Mouse (Mus musculus) heart, postnatal 36 days (tissue): ENCODE measurements around the gene Slco3a1. TPM values are rescaled to one million over a fixed set of nuclear protein-coding genes. Genes with fewer than 3 reads are reported as not detected.

ENCODE experiments used
- DNase-seq, 2 experiments: peaks; one replicate each; pipeline ENCODE4 v3.0.0; 2021 to 2022
- intact Hi-C: fragments of 180-260 bp; cut with DNase I; formaldehyde crosslinking; loops from one replicate; pipeline ENCODE4 v1.15.1; 2025
- total RNA-seq, 2 experiments: library from RNA; stranded (reverse); gene quantifications; 2 replicates each; pipeline ENCODE4 v1.2.3; 2021

Slco3a1 gene
- total RNA-seq, 2 experiments from 2014 or later, result 105 to 116 TPM

- intact Hi-C loops, result no loop called here
- no peak for DNase-seq
These were observed 224.3 kb downstream of the Slco3a1 start for GRCm38 (mm10) chr7:74330117-74330857.

GRCm38 (mm10) chr7:74329004-74329403, 225.6 kb downstream of the Slco3a1 start:
- intact Hi-C loops, result no loop called here

GRCm38 (mm10) chr7:74327716-74328115, 226.9 kb downstream of the Slco3a1 start:
- intact Hi-C loops, result no loop called here
- no peak for DNase-seq

More at GRCm38 (mm10) chr7:74329004-74329403, 225.6 kb downstream of the Slco3a1 start:
- no peak for DNase-seq

- no peak for DNase-seq
- intact Hi-C loops, result no loop called here
These were observed 229.5 kb downstream of the Slco3a1 start for GRCm38 (mm10) chr7:74325052-74325451.

GRCm38 (mm10) chr7:74323683-74324082, 230.9 kb downstream of the Slco3a1 start:
- DNase-seq, result peak; percentile 10 to 22
- intact Hi-C loops, result no loop called here

GRCm38 (mm10) chr7:74323194-74323593, 231.4 kb downstream of the Slco3a1 start:
- intact Hi-C loops, result no loop called here
- no peak for DNase-seq

- DNase-seq, result no peak
- intact Hi-C loops, result no loop called here
These were observed 233.9 kb downstream of the Slco3a1 start for GRCm38 (mm10) chr7:74320635-74321034.

GRCm38 (mm10) chr7:74315836-74316435, 238.6 kb downstream of the Slco3a1 start:
- DNase-seq, result peak in 1 of 2 experiments; percentile 9
- intact Hi-C loops, result no loop called here

GRCm38 (mm10) chr7:74314276-74314675, 240.3 kb downstream of the Slco3a1 start:
- intact Hi-C loops, result no loop called here
- DNase-seq, result no peak

- DNase-seq, result no peak
- intact Hi-C loops, result no loop called here
These were observed 241.1 kb downstream of the Slco3a1 start for GRCm38 (mm10) chr7:74313279-74314105.

- intact Hi-C loops, result no loop called here
- DNase-seq, result no peak
These were observed 243.0 kb downstream of the Slco3a1 start for GRCm38 (mm10) chr7:74311536-74311935.

GRCm38 (mm10) chr7:74303611-74304300, 250.8 kb downstream of the Slco3a1 start:
- DNase-seq, result no peak
- intact Hi-C loops, result no loop called here

GRCm38 (mm10) chr7:74303081-74303480, 251.5 kb downstream of the Slco3a1 start:
- intact Hi-C loops, result no loop called here
- DNase-seq, result no peak

- no peak for DNase-seq
- intact Hi-C loops, result no loop called here
These were observed 268.0 kb downstream of the Slco3a1 start for GRCm38 (mm10) chr7:74286531-74286930.

GRCm38 (mm10) chr7:74280371-74280770, 274.2 kb downstream of the Slco3a1 start:
- no peak for DNase-seq
- intact Hi-C loops, result no loop called here

- intact Hi-C loops, result loop anchor here (10.0 kb wide), 1 partner anchor 65 kb away; no protein-coding TSS in a partner anchor
- no peak for DNase-seq
These were observed 275.2 kb downstream of the Slco3a1 start for GRCm38 (mm10) chr7:74279356-74279755.

- intact Hi-C loops, result loop anchor here (10.0 kb wide), 1 partner anchor 75 kb away; no protein-coding TSS in a partner anchor
These were observed 284.5 kb downstream of the Slco3a1 start for GRCm38 (mm10) chr7:74270089-74270394.

GRCm38 (mm10) chr7:74269283-74270088, 285.1 kb downstream of the Slco3a1 start:
- intact Hi-C loops, result loop anchor here (10.0 kb wide), 1 partner anchor 75 kb away; no protein-coding TSS in a partner anchor
- DNase-seq, result no peak

More at GRCm38 (mm10) chr7:74270089-74270394, 284.5 kb downstream of the Slco3a1 start:
- DNase-seq, result no peak

GRCm38 (mm10) chr7:74266511-74267168, 287.9 kb downstream of the Slco3a1 start:
- intact Hi-C loops, result no loop called here
- no peak for DNase-seq
